Mouse (Mus musculus) olfactory bulb, adult 2 months (tissue): ENCODE results near the gene Olfr353.

Experiments used
- CTCF ChIP-seq: fragments of 200-500 bp; IDR thresholded peaks from 2 replicates; pipeline ENCODE4 v1.5.1; 2012; ENCODE audit warnings: low read depth, mild to moderate bottlenecking, low read length, moderate library complexity; ENCODE audit not compliant: insufficient read depth
- POLR2A ChIP-seq: fragments of 200-500 bp; IDR thresholded peaks from 2 replicates; pipeline ENCODE4 v1.6.1; 2012; ENCODE audit warnings: mild to moderate bottlenecking, low read depth, low read length, moderate library complexity; ENCODE audit not compliant: insufficient read depth

- no peak for TF ChIP-seq POLR2A
- no peak for TF ChIP-seq CTCF
Measured at GRCm38 (mm10) chr2:36892836-36893235, at the start of gene Olfr353.
